Mouse (Mus musculus): ENCODE measurements around the gene Dlec1. TPM values are rescaled to one million over a fixed set of nuclear protein-coding genes. Genes with fewer than 3 reads are reported as not detected.

Gene Dlec1
- polyA plus RNA-seq, 1 experiment from 2014 or later: 0.79 TPM

GRCm38 (mm10) chr9:119073184-119073895, 28.9 kb upstream of the Dlec1 start:
- no peak overlapping the region for H3K4me3 ChIP-seq
- H3K9ac ChIP-seq: no peak overlapping the region
- peaks cover 52% of the 10 kb centered on the region for H3K36me3 ChIP-seq
- H3K4me1 ChIP-seq: no peaks in the 10 kb centered on the region
- H3K9me3 ChIP-seq: no peaks in the 10 kb centered on the region
- WGBS: 88% methylated on average over 15 of the region's 15 CpGs
- no peaks in the 10 kb centered on the region for H3K27me3 ChIP-seq (replicated peaks)
- no peak for ATAC-seq (ENCODE audit: low FRiP score, low read depth)
- no peak overlapping the region for H3K27ac ChIP-seq
- H3K4me2 ChIP-seq (replicated peaks): no peak overlapping the region

GRCm38 (mm10) chr9:119075685-119076084, 26.6 kb upstream of the Dlec1 start:
- H3K27ac ChIP-seq: no peak overlapping the region

GRCm38 (mm10) chr9:119080040-119080675, 22.1 kb upstream of the Dlec1 start:
- Histone ChIP-seq H3K27me3 (replicated peaks) (no peaks in the 10 kb centered on the region), H3K9me3 (no peaks in the 10 kb centered on the region), H3K9ac (no peak overlapping the region), H3K27ac (no peak overlapping the region), H3K4me1 (peaks cover 19% of the 10 kb centered on the region), H3K4me2 (replicated peaks) (no peak overlapping the region), H3K4me3 (no peak overlapping the region), H3K36me3 (peaks cover 33% of the 10 kb centered on the region)
- WGBS: 83% methylated on average over 5 of the region's 5 CpGs
- ATAC-seq (ENCODE audit: low FRiP score, low read depth): no peak

More at GRCm38 (mm10) chr9:119075685-119076084, 26.6 kb upstream of the Dlec1 start:
- WGBS: 74% methylated on average over 16 of the region's 16 CpGs
- Histone ChIP-seq H3K27me3 (replicated peaks) (no peaks in the 10 kb centered on the region), H3K36me3 (peaks cover 63% of the 10 kb centered on the region), H3K9ac (no peak overlapping the region), H3K4me2 (replicated peaks) (no peak overlapping the region), H3K9me3 (no peaks in the 10 kb centered on the region), H3K4me3 (no peak overlapping the region), H3K4me1 (no peaks in the 10 kb centered on the region)
- no peak for ATAC-seq (ENCODE audit: low FRiP score, low read depth)

DNA sequence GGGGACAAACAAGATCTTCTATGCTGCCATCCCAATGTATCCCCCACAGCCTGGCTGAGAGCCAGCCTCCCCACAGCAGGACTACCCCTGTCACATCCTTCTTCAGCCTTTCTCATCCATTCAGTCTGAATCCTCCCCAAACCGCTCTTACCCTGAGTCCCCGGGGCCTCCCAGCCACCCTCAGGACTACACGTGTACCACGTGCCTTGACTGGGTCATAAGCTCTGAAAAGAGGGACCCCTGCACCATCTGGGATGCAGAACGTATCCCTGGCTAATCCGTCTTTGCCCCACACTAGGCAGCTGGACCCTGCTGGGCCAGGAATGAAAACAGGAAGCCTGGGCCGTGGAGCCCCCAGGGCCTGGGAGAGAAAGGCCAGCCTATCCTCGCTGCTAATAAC, 20.2 kb upstream of the Dlec1 start:
- no peaks in the 10 kb centered on the region for H3K9me3 ChIP-seq
- ATAC-seq (ENCODE audit: low FRiP score, low read depth): peak; percentile 87
- WGBS: 4% methylated on average over 8 of the region's 8 CpGs
- peak overlapping the region; percentile 64 for H3K27ac ChIP-seq
- H3K27me3 ChIP-seq (replicated peaks): no peaks in the 10 kb centered on the region
- H3K4me2 ChIP-seq (replicated peaks): peak overlapping the region; percentile 18; the same call in 1 of the 2 replicates
- peaks cover 33% of the 10 kb centered on the region for H3K4me1 ChIP-seq
- H3K4me3 ChIP-seq: no peak overlapping the region
- 0 out of 2 replicates have a peak overlapping the region, but pooled peaks have one; percentile 9 for H3K9ac ChIP-seq
- peaks cover 19% of the 10 kb centered on the region for H3K36me3 ChIP-seq

- Histone ChIP-seq H3K27me3 (replicated peaks) (no peaks in the 10 kb centered on the region), H3K9ac (0 out of 2 replicates have a peak overlapping the region, but pooled peaks have one; percentile 9), H3K36me3 (peaks cover 19% of the 10 kb centered on the region), H3K27ac (peak overlapping the region; percentile 64), H3K4me3 (no peak overlapping the region), H3K4me2 (replicated peaks) (peak overlapping the region; percentile 18; the same call in 1 of the 2 replicates), H3K4me1 (peaks cover 40% of the 10 kb centered on the region), H3K9me3 (no peaks in the 10 kb centered on the region)
- ATAC-seq (ENCODE audit: low FRiP score, low read depth): peak; percentile 38
- WGBS: 70% methylated on average over 7 of the region's 7 CpGs
These were observed 19.4 kb upstream of the Dlec1 start for GRCm38 (mm10) chr9:119082656-119083430.

DNA sequence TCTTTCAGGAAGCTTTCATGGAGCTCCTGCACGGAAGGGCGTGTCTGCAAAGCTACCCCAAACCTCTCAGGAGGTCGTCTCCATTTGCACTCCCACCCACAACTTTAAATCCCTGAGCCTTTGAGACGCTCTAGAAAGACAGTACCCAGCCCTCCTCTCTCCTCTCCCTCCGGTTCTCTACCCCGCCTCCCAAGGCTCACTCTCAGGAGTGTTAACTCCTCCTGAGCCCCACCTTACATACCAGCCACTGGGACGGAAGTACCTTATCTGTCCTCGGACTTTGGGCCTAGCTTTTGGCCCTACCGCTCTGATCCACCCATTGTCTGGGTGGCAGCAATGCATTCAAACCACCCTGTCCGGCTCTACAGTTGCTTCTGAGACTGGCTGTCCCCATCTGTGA, 18.3 kb upstream of the Dlec1 start:
- 86% methylated on average over 10 of the region's 10 CpGs for WGBS
- H3K27ac ChIP-seq: no peak overlapping the region
- H3K36me3 ChIP-seq: peaks cover 9% of the 10 kb centered on the region
- no peak overlapping the region for H3K4me3 ChIP-seq
- ATAC-seq (ENCODE audit: low FRiP score, low read depth): no peak
- H3K27me3 ChIP-seq (replicated peaks): no peaks in the 10 kb centered on the region
- peaks cover 49% of the 10 kb centered on the region for H3K4me1 ChIP-seq
- no peak overlapping the region for H3K9ac ChIP-seq
- H3K9me3 ChIP-seq: no peaks in the 10 kb centered on the region
- no peak overlapping the region for H3K4me2 ChIP-seq (replicated peaks)

- Histone ChIP-seq H3K9ac (no peak overlapping the region), H3K27me3 (replicated peaks) (peaks cover under 1% of the 10 kb centered on the region; the same call in 1 of the 2 replicates), H3K27ac (peak overlapping the region; percentile 37; the same call in 1 of the 2 replicates), H3K4me2 (replicated peaks) (peak overlapping the region; percentile 16; the same call in 1 of the 2 replicates), H3K9me3 (no peaks in the 10 kb centered on the region), H3K4me3 (no peak overlapping the region), H3K4me1 (peaks cover 56% of the 10 kb centered on the region), H3K36me3 (no peaks in the 10 kb centered on the region)
- 24% methylated on average over 1 of the region's 1 CpGs for WGBS
- no peak for ATAC-seq (ENCODE audit: low FRiP score, low read depth)
These were observed 15.8 kb upstream of the Dlec1 start for GRCm38 (mm10) chr9:119086451-119086850.

- peaks cover 8% of the 10 kb centered on the region; the same call in 1 of the 2 replicates for H3K27me3 ChIP-seq (replicated peaks)
- no peak overlapping the region for H3K4me3 ChIP-seq
- ATAC-seq (ENCODE audit: low FRiP score, low read depth): no peak
- no peaks in the 10 kb centered on the region for H3K36me3 ChIP-seq
- H3K9me3 ChIP-seq: no peaks in the 10 kb centered on the region
- WGBS: 82% methylated on average over 5 of the region's 5 CpGs
- peaks cover 55% of the 10 kb centered on the region for H3K4me1 ChIP-seq
- no peak overlapping the region for H3K9ac ChIP-seq
- 0 out of 2 replicates have a peak overlapping the region, but pooled peaks have one; percentile 57 for H3K4me2 ChIP-seq (replicated peaks)
- no peak overlapping the region for H3K27ac ChIP-seq
These were observed 15.0 kb upstream of the Dlec1 start for GRCm38 (mm10) chr9:119087309-119087708.

GRCm38 (mm10) chr9:119088148-119088801, 14.0 kb upstream of the Dlec1 start:
- peaks cover 49% of the 10 kb centered on the region for H3K4me1 ChIP-seq
- peak; percentile 49 for ATAC-seq (ENCODE audit: low FRiP score, low read depth)
- no peak overlapping the region for H3K9ac ChIP-seq
- no peaks in the 10 kb centered on the region for H3K9me3 ChIP-seq
- H3K4me2 ChIP-seq (replicated peaks): peak overlapping the region; percentile 57
- peaks cover 8% of the 10 kb centered on the region; the same call in 1 of the 2 replicates for H3K27me3 ChIP-seq (replicated peaks)
- H3K27ac ChIP-seq: no peak overlapping the region
- H3K36me3 ChIP-seq: no peaks in the 10 kb centered on the region
- WGBS: 1% methylated on average over 24 of the region's 24 CpGs
- H3K4me3 ChIP-seq: peak overlapping the region; percentile 25

GRCm38 (mm10) chr9:119089437-119089836, 12.8 kb upstream of the Dlec1 start:
- Histone ChIP-seq H3K4me3 (no peak overlapping the region), H3K27me3 (replicated peaks) (peaks cover 16% of the 10 kb centered on the region), H3K9me3 (no peaks in the 10 kb centered on the region), H3K4me1 (peaks cover 55% of the 10 kb centered on the region), H3K9ac (no peak overlapping the region), H3K36me3 (no peaks in the 10 kb centered on the region), H3K27ac (no peak overlapping the region), H3K4me2 (replicated peaks) (no peak overlapping the region; the same call in 1 of the 2 replicates)
- ATAC-seq (ENCODE audit: low FRiP score, low read depth): no peak
- 33% methylated on average over 7 of the region's 7 CpGs for WGBS

DNA sequence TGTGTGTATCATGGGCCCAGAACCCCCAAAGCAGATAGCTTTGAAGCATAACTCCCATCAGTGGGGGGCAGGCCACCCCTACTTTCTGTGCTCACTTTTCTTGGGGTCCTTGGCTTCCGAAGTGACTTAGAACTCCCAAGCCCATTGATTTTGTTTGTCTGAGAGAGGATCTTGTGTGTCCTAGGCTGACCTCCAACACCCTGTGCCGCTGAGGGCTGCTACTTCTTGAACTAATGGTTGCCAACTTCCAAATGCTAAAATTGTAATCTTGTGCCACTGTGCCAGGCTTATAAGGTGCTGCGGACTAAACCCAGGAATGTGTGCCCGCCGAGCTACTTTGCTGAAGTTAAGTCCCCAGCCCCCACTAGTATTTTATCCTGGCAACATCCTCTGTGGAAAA, 11.8 kb upstream of the Dlec1 start:
- WGBS: 92% methylated on average over 5 of the region's 5 CpGs
- Histone ChIP-seq H3K4me3 (no peak overlapping the region), H3K27ac (no peak overlapping the region), H3K4me2 (replicated peaks) (no peak overlapping the region), H3K27me3 (replicated peaks) (peaks cover 20% of the 10 kb centered on the region), H3K36me3 (no peaks in the 10 kb centered on the region), H3K9me3 (no peaks in the 10 kb centered on the region), H3K4me1 (peaks cover 53% of the 10 kb centered on the region), H3K9ac (no peak overlapping the region)
- ATAC-seq (ENCODE audit: low FRiP score, low read depth): no peak
